Mouse (Mus musculus) neural tube, embryonic 15.5 days (tissue): ENCODE results near the gene Gbf1. TPM values are rescaled to one million over a fixed set of nuclear protein-coding genes. Genes with fewer than 3 reads are reported as not detected.

Source experiments
- ATAC-seq: fragments of 200-750 bp; cut with Nextera tagmentation; 2 replicates; pipeline ENCODE4 v1.8.0; 2017; ENCODE audit warnings: mild to moderate bottlenecking, moderate TSS enrichment, moderate library complexity; ENCODE audit not compliant: low FRiP score
- H3K27ac ChIP-seq: fragments of 300-500 bp; sonication (generic); replicated peaks from 2 replicates; pipeline ENCODE4 v1.5.1; 2015; ENCODE audit warnings: mild to moderate bottlenecking, inconsistent platforms
- H3K27me3 ChIP-seq: fragments of 300-500 bp; sonication (generic); replicated peaks from 2 replicates; pipeline ENCODE4 v1.6.1; 2015; ENCODE audit warnings: inconsistent platforms
- H3K36me3 ChIP-seq: fragments of 300-500 bp; sonication (generic); 2 replicates; pipeline ENCODE4 v1.6.1; 2015; ENCODE audit warnings: inconsistent platforms
- H3K4me1 ChIP-seq: fragments of 300-500 bp; sonication (generic); 2 replicates; pipeline ENCODE4 v1.6.1; 2015; ENCODE audit warnings: inconsistent platforms
- H3K4me2 ChIP-seq: fragments of 300-500 bp; sonication (generic); 2 replicates; pipeline ENCODE4 v1.6.1; 2015; ENCODE audit warnings: inconsistent platforms, mild to moderate bottlenecking, moderate library complexity
- H3K4me3 ChIP-seq: fragments of 300-500 bp; sonication (generic); replicated peaks from 2 replicates; pipeline ENCODE4 v1.5.1; 2015; ENCODE audit warnings: mild to moderate bottlenecking, inconsistent platforms
- H3K9ac ChIP-seq: fragments of 300-500 bp; sonication (generic); replicated peaks from 2 replicates; pipeline ENCODE4 v1.6.1; 2015; ENCODE audit warnings: mild to moderate bottlenecking, inconsistent platforms
- H3K9me3 ChIP-seq: fragments of 300-500 bp; sonication (generic); replicated peaks from 2 replicates; pipeline ENCODE4 v1.6.1; 2016; ENCODE audit warnings: inconsistent platforms
- WGBS: fragments of 180-500 bp; shearing (Covaris S2); methylation state at CpG from one replicate; pipeline ENCODE4 v1.1.7; 2015; ENCODE audit warnings: mixed read lengths; 5-methylcytosine and 5-hydroxymethylcytosine counted together
- polyA plus RNA-seq: library from polyadenylated mRNA; unstranded; fragments of >200 nt; fragmentation: Nextera tagmentation; extraction: Ambion mirVana; gene quantifications from 2 replicates; pipeline ENCODE4 v1.2.1, GENCODE M21; 2015

The Gbf1 gene
- polyA plus RNA-seq, 1 experiment from 2014 or later = 76.6 TPM

- no peak for ATAC-seq
- Histone ChIP-seq H3K36me3 (peaks cover 29% of the 10 kb centered on the region), H3K4me1 (peaks cover 42% of the 10 kb centered on the region), H3K9me3 (no peaks in the 10 kb centered on the region), H3K9ac (no peak overlapping the region), H3K27ac (no peak overlapping the region), H3K4me3 (no peak overlapping the region), H3K27me3 (peaks cover 59% of the 10 kb centered on the region), H3K4me2 (no peak overlapping the region)
- WGBS = 88% methylated on average over 9 of the region's 9 CpGs
These were observed 160.8 kb downstream of the Gbf1 start for GRCm38 (mm10) chr19:46313116-46313515.

- no peak for ATAC-seq
- Histone ChIP-seq H3K4me1 (peaks cover 44% of the 10 kb centered on the region), H3K4me3 (no peak overlapping the region), H3K9ac (no peak overlapping the region), H3K9me3 (no peaks in the 10 kb centered on the region), H3K27me3 (peaks cover 57% of the 10 kb centered on the region), H3K4me2 (no peak overlapping the region), H3K27ac (no peak overlapping the region), H3K36me3 (peaks cover 29% of the 10 kb centered on the region)
- whole genome bisulfite sequencing = 72% methylated on average over 6 of the region's 6 CpGs
These were observed 161.3 kb downstream of the Gbf1 start for GRCm38 (mm10) chr19:46313591-46313990.

DNA sequence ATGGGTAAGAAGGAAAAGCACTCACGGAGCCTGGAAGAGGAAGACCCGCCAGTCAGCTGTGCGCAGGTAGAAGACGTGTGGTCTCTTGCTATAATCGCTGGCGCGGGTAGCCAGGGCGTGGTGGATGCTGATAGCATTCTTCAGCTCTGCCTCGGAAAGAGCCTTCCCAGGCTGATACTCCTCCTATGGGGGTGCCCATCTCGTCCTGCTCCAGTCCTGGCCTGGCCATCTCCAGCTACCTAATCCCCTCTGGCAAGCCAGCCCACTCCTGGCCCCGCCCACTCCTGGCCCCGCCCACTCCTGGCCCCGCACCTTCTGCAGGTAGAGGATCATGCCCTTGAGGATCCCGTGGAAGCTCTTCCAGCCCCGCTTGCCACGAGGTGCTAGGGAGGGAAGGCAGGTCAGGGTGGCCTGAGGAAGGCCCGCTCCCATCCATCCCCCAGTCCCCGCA, 161.9 kb downstream of the Gbf1 start:
- ATAC-seq = no peak
- peaks cover 29% of the 10 kb centered on the region for H3K36me3 ChIP-seq
- 15% methylated on average over 18 of the region's 18 CpGs for WGBS
- H3K27ac ChIP-seq = no peak overlapping the region
- no peak overlapping the region for H3K4me3 ChIP-seq
- H3K4me2 ChIP-seq = 0 out of 2 replicates have a peak overlapping the region, but pooled peaks have one; percentile 5
- H3K9ac ChIP-seq = no peak overlapping the region; the same call in 1 of the 2 replicates
- peaks cover 56% of the 10 kb centered on the region for H3K27me3 ChIP-seq
- H3K9me3 ChIP-seq = no peaks in the 10 kb centered on the region
- H3K4me1 ChIP-seq = peaks cover 45% of the 10 kb centered on the region

DNA sequence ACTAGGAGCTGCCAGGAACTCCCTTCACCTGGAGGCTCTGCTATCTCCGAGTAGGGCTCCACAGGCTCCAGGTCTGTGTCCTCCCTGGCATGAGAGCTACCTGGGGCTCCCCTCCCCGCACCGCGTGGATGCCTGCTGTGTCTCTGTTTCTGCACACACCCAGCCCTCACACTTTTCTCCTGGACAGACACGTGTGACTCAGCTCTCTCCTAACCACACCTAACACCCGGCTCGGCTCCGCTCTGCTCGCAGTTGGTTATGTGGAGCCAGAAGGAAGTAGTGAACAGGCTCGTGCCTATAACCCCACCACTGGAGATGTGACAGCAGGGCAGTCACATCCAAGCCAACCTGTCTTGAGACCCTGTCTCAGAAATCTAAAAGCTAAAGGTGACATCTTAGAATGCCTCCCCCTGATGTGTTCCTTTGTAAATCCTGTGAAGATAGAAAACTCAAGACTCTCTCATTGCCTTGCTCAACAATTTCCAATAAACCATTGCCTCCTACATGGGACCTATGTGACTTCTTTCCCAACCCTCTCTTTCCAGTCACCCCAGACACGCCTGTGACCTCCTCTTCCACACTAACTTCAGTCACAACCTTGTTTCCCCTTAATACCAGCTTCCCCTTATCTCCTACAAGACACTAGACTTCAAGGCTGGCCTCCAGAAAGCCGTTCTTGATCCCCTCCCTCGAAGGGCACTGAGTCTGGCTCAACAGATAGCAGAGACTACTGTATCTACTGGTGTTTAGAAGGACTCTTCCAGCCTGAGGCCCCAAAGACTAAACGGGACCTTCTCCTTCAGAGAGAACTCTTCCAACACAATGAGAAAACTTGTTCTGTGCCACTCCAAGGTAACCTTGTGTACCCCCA, 162.8 kb downstream of the Gbf1 start:
- H3K36me3 ChIP-seq = peaks cover 29% of the 10 kb centered on the region
- H3K4me2 ChIP-seq = peak overlapping the region; percentile 75; the same call in 1 of the 2 replicates
- H3K27ac ChIP-seq = no peak overlapping the region
- H3K4me3 ChIP-seq = no peak overlapping the region
- no peak overlapping the region for H3K9ac ChIP-seq
- WGBS = 50% methylated on average over 14 of the region's 14 CpGs
- H3K27me3 ChIP-seq = peaks cover 62% of the 10 kb centered on the region
- ATAC-seq = no peak
- H3K9me3 ChIP-seq = no peaks in the 10 kb centered on the region
- peaks cover 50% of the 10 kb centered on the region for H3K4me1 ChIP-seq

DNA sequence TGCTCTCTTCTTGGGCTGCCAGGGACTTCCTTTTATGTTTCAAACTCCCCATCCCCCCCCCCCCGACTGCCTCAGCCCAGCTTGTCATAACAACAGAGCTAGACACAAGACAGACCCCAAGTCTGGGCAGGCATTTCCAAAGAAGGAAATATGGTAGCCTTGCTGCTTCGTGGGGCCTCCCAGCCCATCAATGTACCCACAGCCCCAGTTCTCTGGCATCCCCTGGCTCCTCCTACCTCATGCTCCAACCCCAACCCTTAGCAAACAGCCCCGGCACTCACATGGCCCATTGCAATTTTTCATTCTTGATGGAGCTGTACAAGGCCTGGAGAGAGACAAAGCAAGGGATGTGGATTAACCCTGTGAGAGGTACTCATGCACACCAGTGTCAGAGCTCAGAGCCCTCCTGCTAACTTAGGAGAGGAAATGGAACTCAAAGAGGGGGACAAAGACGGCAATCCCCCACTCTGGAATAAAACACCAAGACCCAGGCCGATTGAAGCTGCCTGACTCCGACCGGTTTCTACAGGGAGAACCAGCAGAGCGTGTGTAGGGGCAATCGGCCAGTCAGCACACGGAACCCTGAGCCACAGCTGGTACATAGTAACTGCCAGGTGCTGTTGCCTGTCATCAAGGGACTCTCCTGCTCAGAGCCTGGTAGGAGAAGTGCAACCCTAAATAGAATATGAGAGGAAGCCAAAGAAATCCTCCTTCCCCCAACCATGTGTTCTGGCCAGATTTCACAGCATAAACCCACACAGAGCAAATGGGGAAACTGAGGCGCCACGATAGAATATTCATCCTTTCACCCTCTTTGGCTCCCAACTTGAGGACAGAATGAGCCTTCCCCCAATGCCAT, 163.7 kb downstream of the Gbf1 start:
- H3K9me3 ChIP-seq = no peaks in the 10 kb centered on the region
- H3K36me3 ChIP-seq = peaks cover 29% of the 10 kb centered on the region
- ATAC-seq = no peak
- peaks cover 69% of the 10 kb centered on the region for H3K27me3 ChIP-seq
- peak overlapping the region; percentile 56 for H3K4me3 ChIP-seq
- H3K4me1 ChIP-seq = peaks cover 56% of the 10 kb centered on the region
- no peak overlapping the region for H3K27ac ChIP-seq
- H3K9ac ChIP-seq = peak overlapping the region; percentile 62; the same call in 1 of the 2 replicates
- H3K4me2 ChIP-seq = peak overlapping the region; percentile 75
- 42% methylated on average over 12 of the region's 12 CpGs for WGBS

DNA sequence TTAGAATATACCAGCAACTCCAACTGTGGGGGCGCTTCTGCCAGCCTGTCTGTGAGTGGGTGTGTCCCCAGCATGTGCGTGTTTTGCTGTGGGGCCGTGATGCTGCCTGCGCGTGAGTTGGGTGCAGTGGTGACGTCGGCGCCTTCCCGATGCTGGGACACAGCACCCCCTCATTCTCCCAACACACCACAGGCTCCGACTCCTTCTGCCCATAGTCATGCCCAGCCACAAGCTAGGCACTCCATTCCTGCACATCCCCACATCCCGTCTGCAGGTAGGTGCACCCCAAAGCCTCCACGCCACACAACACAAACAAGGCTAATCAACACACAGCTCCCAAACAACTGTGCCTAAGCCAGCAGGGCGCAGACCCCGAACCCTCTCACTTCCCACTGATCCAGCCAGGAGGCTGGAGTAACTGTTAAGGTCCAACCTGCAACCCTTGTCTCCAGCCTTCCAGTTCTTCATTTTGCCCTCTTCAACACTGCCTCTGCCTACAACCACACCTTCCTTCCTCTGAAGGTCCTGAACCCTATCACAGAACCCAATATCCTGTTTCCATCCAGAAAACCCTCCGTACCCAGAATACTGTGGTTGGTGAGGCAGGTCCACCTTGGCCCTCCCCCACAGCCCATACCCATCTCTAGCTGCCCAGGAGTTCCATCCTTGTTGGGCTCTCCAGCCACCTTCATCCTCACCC, 164.7 kb downstream of the Gbf1 start:
- Histone ChIP-seq H3K4me3 (peak overlapping the region; percentile 56), H3K36me3 (peaks cover 19% of the 10 kb centered on the region), H3K27ac (peak overlapping the region; percentile 72), H3K9me3 (no peaks in the 10 kb centered on the region), H3K4me2 (peak overlapping the region; percentile 75), H3K4me1 (peaks cover 66% of the 10 kb centered on the region), H3K9ac (peak overlapping the region; percentile 62), H3K27me3 (peaks cover 69% of the 10 kb centered on the region)
- no peak for ATAC-seq
- WGBS = 34% methylated on average over 15 of the region's 15 CpGs

DNA sequence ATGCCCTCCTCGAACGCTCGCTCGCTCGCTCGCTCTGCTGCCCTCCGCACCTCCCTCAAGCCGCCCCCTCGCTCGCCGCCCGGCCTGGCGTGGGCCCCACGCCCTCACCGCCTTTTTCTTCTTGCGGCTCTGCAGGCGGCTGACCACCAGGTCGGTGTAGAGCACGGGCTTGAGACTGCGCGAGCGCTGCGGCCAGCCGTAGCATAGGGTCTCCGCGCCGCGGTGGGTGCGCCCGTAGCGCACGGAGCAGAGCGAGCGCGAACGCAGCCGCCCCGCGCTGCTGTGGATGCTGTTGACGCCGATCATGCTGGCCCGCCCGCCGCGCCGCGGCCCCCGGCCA, 165.2 kb downstream of the Gbf1 start:
- Histone ChIP-seq H3K9ac (peak overlapping the region; percentile 62), H3K9me3 (no peaks in the 10 kb centered on the region), H3K4me2 (peak overlapping the region; percentile 75), H3K4me3 (peak overlapping the region; percentile 56), H3K27ac (peak overlapping the region; percentile 72), H3K4me1 (peaks cover 71% of the 10 kb centered on the region), H3K36me3 (peaks cover 16% of the 10 kb centered on the region), H3K27me3 (peaks cover 67% of the 10 kb centered on the region)
- peak; percentile 65 for ATAC-seq
- under 1% methylated on average over 48 of the region's 48 CpGs for WGBS

DNA sequence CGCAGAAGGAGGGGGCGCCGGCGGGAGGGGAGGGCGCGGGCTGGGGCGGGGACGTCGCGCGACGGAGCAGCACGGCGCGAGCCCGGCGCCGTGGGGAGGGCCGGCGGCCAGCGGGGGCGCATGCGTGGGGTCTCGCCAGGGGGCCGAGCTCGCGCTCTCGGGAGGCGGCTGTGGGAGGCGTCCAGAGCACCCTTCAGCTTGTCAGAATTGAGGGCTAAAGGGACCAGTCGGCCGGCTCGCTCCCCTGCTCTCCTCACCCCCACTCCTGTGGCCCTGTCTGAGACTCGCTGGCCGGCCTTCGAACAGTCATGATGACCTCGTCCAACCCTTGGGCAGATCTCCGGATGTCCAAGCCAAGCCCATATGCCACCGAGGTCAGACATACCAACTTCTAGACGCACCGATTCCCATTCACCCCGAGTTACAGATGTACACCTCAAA, 165.7 kb downstream of the Gbf1 start:
- ATAC-seq = peak; percentile 64
- WGBS = 1% methylated on average over 35 of the region's 42 CpGs
- Histone ChIP-seq H3K27me3 (peaks cover 63% of the 10 kb centered on the region), H3K27ac (peak overlapping the region; percentile 72), H3K4me2 (peak overlapping the region; percentile 75), H3K4me1 (peaks cover 77% of the 10 kb centered on the region), H3K9ac (peak overlapping the region; percentile 62), H3K36me3 (peaks cover 11% of the 10 kb centered on the region), H3K4me3 (peak overlapping the region; percentile 56), H3K9me3 (no peaks in the 10 kb centered on the region)

DNA sequence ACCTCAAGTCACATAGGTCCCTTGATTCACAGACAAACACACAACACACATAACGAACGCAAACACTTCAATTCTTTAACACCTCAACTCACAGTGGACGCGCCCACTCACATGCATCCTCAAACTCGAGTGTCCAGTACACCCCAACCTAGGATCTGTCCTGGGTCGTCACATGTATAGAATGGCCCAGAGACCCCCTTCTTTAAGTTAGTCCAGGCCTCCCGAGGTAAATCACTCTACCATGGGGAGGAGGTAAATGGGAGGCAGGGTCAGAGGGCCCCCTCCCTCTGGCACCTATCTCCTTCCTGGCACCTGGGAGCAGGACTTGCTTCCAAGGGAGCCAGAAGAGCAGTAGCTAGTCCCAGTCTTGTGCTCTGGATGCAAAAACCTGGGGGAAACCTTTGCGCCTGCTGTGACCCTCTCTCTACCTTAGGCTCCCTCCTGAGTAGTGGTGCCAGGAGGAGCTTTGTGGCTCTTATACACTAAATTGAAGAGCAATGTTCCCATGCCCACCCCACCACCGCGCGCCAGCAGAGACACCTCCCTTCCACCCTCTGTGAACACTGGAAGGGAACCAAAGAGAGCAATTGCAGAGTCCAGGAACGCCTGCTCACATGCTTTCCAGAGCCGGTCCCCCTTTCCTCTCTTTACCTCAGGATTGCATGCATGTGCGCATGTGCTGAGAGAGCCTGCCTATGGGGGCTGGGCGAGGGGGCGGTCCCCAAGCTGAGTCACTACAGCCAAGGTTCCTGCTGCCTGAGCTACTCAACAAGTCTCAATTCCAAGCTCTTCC, 166.5 kb downstream of the Gbf1 start:
- Histone ChIP-seq H3K9me3 (no peaks in the 10 kb centered on the region), H3K4me2 (peak overlapping the region; percentile 75), H3K27me3 (peaks cover 57% of the 10 kb centered on the region), H3K9ac (0 out of 2 replicates have a peak overlapping the region, but pooled peaks have one; percentile 62), H3K36me3 (0 out of 2 replicates have a peak, but pooled peaks cover 5% of the 10 kb centered on the region), H3K4me3 (peak overlapping the region; percentile 56), H3K27ac (peak overlapping the region; percentile 72), H3K4me1 (peaks cover 83% of the 10 kb centered on the region)
- WGBS = 12% methylated on average over 16 of the region's 16 CpGs
- ATAC-seq = peak; percentile 45

DNA sequence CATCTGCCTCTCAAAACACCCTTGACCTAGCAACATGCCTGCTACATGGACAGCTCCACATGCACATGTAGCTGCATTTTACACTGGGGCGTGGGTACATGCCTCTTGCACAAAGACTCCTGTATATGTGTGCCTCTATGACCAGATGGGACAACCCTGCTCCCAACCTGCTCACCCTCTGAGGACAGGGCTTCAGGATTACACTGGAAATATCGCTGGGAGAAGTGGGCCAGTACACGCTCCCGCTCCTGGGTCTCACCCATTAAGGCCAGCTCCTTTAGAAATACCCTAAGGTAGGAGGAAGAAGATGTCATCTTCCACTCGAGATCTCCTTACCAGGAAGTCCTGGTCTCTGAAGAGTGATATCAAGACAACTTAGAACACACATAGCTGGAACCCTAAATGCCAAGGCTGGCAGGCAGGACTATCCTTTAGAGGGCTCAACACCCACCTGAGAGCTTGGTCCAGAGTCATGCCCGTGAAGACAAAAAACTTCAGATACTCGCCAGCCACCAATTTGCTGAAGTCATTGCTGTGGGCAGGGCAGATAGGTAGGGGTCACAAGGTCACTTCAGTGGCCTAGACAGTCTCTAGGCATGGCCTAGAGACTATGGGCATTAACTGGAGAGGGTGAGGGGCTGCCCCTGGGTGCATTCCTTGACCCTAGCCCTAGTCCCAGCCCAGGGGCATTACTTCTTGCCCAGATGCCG, 167.9 kb downstream of the Gbf1 start:
- Histone ChIP-seq H3K27me3 (peaks cover 53% of the 10 kb centered on the region), H3K4me1 (peaks cover 95% of the 10 kb centered on the region), H3K9me3 (no peaks in the 10 kb centered on the region), H3K4me3 (no peak overlapping the region), H3K36me3 (no peaks in the 10 kb centered on the region), H3K9ac (no peak overlapping the region), H3K27ac (no peak overlapping the region), H3K4me2 (no peak overlapping the region)
- no peak for ATAC-seq
- 88% methylated on average over 8 of the region's 8 CpGs for WGBS
